Mouse (Mus musculus): ENCODE data around the gene Gak. TPM values are rescaled to one million over a fixed set of nuclear protein-coding genes. Genes with fewer than 3 reads are reported as not detected.
"Not testable (repeated sequence)": the region's sequence is repeated elsewhere in the genome, so short reads cannot be mapped to it uniquely, and the experiment has no call there.

Gak gene
- total RNA-seq, 2 experiments from 2014 or later = 95.7 to 103 TPM

- DNase-seq (ENCODE audit: extremely low spot score in 1 of 2, low spot score in 1 of 2) = no peak
These were observed 27.9 kb upstream of the Gak start for GRCm38 (mm10) chr5:108657406-108657805.

- peak in 1 of 2 experiments; percentile 6 for DNase-seq (ENCODE audit: extremely low spot score in 1 of 2, low spot score in 1 of 2)
These were observed 26.5 kb upstream of the Gak start for GRCm38 (mm10) chr5:108655891-108656650.

DNA sequence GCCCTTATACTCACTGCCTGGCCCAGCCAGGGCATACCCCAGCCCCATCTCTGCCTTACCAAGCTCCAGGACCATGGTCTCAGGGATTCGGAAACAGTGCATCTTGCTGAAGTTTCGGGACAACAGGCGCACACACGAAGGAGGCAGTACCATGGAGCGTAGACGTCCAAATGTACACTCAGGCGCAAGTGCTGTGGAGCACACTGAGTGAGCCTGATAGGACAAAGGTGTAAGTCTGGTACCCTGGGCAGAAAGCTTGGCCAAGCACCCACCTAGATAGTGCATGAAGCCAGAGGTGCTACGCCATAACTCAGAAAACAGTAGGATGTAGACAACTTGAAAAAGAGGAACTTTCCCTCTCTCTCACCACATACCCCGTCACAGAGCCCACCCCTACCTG lies 25.8 kb upstream of the Gak start:
- DNase-seq (ENCODE audit: extremely low spot score in 1 of 2, low spot score in 1 of 2) = no peak

GRCm38 (mm10) chr5:108654444-108654990 lies 25.0 kb upstream of the Gak start:
- no peak for DNase-seq (ENCODE audit: extremely low spot score in 1 of 2, low spot score in 1 of 2)

- DNase-seq (ENCODE audit: extremely low spot score in 1 of 2, low spot score in 1 of 2) = no peak
These were observed 23.8 kb upstream of the Gak start for GRCm38 (mm10) chr5:108653341-108653740.

GRCm38 (mm10) chr5:108651823-108652222 lies 22.3 kb upstream of the Gak start:
- DNase-seq (ENCODE audit: extremely low spot score in 1 of 2, low spot score in 1 of 2) = peak in 1 of 2 experiments; percentile 54

GRCm38 (mm10) chr5:108651136-108651720 lies 21.7 kb upstream of the Gak start:
- no peak for DNase-seq (ENCODE audit: extremely low spot score in 1 of 2, low spot score in 1 of 2)

GRCm38 (mm10) chr5:108650341-108650740 lies 20.8 kb upstream of the Gak start:
- DNase-seq (ENCODE audit: extremely low spot score in 1 of 2, low spot score in 1 of 2) = no peak

DNA sequence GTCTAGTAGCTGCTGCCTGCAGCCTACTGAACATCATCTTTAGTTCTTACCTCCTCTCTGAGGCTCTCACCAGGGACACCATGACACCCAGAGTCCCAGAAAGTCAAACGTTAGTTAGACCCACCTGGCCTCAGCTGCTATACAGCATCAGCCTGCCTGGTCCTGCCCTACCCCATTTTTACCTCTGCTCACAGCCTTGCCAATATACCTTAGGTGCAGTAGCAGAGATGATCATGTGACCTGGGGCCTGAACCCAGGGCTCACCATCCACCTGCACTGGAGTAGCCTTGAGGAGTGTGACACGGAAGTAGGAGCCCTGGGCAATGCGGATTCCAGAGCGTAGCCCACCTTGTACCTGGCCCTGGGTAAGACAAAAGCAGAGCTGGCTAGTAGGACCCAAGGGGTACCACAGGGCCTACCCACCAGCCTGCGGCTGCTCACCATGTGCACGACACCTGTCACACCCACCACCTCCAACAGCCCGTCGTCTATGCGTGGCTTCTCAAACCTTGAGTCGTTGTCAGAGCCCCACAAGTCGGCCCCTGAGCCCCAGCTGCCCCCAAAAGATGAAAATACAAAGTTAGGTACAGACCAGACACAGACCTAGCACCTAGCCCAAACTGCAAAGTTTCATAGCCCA lies 19.5 kb upstream of the Gak start:
- DNase-seq (ENCODE audit: extremely low spot score in 1 of 2, low spot score in 1 of 2) = no peak

GRCm38 (mm10) chr5:108647820-108648465 lies 18.4 kb upstream of the Gak start:
- DNase-seq (ENCODE audit: extremely low spot score in 1 of 2, low spot score in 1 of 2) = no peak

DNA sequence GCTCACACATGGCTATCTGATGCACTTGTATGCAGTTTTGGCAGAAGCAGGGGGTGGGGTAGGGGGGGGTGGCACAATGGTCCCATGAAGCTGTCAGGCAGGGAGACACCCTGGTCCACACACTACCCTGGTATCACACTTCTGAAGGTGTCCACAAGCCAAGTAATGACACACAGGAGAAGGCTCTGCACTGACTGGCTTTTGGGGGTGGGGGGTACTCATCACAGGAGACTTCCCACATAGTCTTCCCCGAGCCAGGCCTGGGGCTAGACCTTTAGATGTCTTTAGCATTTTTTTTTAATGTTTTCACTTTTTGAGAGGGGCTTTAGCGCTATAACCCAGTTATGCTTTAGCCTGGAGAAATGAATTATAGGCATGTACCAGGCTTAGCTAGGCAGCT lies 17.8 kb upstream of the Gak start:
- DNase-seq (ENCODE audit: extremely low spot score in 1 of 2, low spot score in 1 of 2) = no peak

DNA sequence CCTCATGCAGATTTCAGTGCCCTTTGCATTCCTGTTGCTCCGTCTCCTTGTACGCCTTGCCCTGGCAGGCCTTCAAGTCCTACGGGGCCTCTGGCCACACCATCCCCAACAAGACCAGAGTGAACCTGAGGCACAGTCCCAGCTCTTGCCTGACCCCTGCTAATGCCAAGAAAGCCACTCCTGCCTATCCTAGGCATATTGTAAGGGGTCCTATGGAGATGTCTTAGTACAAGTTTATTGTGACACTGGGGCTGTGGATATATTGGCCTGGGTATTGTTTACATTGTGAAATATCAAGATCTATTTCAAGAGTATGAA lies 16.7 kb upstream of the Gak start:
- no peak for DNase-seq (ENCODE audit: extremely low spot score in 1 of 2, low spot score in 1 of 2)

DNA sequence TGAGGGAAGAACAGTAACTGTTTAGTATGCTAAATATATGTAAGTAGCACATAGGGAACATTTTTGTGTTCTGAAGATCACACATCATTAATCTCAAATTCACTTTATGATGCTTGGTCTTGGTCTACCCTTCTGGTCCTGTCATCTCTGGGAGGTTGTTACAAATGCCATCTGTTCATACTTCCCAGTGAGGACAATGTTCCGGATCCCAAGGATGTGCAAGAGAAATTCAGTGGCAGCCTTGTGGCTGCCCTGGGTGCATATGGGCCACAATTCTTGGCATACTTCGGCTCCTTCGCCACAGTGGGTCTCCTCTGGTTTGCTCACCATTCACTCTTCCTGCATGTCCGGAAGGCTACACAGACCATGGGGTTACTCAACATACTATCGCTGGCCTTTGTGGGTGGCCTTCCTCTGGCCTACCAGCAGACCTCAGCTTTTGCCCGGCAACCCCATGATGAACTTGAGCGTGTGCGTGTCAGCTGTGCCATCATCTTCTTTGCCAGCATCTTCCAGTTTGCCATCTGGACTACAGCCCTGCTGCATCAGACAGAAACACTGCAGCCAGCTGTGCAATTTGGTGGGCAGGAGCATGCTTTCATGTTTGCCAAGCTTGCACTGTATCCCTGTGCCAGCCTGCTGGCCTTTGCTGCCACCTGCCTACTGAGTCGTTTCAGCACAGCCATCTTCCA lies 16.2 kb upstream of the Gak start:
- DNase-seq (ENCODE audit: extremely low spot score in 1 of 2, low spot score in 1 of 2) = no peak

GRCm38 (mm10) chr5:108643674-108644073 lies 14.1 kb upstream of the Gak start:
- DNase-seq (ENCODE audit: extremely low spot score in 1 of 2, low spot score in 1 of 2) = no peak

DNA sequence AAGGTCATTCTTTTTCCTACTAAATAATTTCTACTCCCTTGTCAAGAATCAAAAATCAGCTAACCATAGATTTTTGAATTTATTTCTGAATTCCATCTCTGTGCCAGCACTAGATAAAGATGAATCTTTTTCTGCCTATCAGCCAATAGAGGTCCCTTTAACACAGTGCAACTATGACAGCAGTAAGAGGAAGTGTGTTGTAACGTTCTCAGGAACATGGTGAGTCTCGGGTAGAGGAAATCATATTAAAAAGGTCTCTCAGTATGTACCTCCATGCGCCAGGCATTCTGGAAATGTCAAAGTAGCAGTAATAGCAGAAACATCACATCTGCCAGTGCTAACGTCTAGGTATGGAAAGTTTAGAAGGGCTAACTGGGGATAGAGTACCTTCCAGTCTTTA lies 6.6 kb upstream of the Gak start:
- DNase-seq (ENCODE audit: extremely low spot score in 1 of 2, low spot score in 1 of 2) = no peak

DNA sequence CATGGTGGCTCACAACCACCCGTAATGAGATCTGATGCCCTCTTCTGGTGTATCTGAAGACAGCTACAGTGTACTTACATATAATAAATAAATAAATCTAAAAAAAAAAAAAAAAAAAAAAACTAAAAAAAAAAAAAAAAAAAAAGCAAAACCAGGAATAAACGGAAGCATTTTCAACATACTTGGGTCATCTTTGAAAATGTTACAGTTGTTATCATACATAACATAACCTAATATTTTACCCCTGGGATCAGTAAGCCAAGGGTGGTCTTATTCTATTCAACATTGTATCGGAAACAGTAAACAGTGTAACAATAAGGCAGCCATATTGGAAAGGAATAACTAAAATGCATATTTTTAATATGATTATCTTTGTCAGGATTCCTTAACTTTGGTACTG lies 4.5 kb upstream of the Gak start:
- DNase-seq (ENCODE audit: extremely low spot score in 1 of 2, low spot score in 1 of 2) = not testable (repeated sequence)

DNA sequence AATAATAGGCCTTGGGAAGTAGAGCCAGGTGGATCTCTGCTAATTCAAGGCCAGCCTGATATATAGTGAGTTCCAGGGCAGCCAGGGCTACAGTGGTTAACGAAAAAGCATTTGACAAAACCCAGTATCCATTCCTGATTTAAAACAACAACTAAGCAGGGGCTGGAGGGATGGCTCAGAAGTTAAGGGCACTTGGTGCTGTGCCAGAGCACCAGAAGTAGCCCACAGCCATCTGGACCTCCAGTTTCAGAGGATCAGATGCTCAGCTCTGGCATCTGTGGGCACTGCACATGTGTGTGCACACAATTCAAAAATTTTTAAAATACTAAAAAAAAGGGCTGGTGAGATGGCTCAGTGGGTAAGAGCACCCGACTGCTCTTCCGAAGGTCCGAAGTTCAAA lies 4.1 kb upstream of the Gak start:
- DNase-seq (ENCODE audit: extremely low spot score in 1 of 2, low spot score in 1 of 2) = no peak

DNA sequence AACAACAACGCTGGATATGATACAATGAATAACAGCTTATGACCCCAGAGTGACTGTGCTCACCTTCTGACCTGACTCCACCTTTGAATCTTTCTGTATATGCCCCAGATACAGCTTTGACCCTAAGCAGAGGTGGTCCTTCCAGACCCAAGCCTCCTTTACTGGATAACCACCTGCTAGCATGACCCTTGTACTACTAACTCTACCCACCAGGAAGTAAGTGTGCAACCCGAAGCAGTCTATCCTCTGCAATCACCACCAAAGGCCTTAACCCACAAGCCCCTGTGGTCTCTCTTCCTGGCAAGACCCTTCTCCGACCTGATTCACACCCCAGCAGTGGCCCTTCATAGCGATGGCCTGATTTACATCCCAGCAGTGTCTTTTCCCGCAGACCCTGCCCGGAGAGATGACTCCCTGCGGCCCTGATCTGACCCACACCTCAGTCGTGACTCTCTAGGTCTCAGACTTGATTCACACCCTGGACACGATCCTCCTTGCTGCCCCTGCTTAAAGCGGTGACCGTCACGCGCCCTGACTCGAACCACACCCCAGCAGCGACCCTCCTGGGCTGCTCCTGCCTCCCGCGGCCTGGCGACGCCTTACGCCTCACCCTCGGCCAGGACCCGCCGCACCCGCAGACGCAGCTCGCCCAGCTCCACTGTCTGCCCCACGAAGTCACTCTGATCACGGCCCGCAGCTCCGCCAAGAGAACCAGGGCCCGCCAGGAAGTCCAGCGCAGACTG lies 493 bp downstream of the Gak start:
- no peak for DNase-seq (ENCODE audit: extremely low spot score in 1 of 2, low spot score in 1 of 2)

DNA sequence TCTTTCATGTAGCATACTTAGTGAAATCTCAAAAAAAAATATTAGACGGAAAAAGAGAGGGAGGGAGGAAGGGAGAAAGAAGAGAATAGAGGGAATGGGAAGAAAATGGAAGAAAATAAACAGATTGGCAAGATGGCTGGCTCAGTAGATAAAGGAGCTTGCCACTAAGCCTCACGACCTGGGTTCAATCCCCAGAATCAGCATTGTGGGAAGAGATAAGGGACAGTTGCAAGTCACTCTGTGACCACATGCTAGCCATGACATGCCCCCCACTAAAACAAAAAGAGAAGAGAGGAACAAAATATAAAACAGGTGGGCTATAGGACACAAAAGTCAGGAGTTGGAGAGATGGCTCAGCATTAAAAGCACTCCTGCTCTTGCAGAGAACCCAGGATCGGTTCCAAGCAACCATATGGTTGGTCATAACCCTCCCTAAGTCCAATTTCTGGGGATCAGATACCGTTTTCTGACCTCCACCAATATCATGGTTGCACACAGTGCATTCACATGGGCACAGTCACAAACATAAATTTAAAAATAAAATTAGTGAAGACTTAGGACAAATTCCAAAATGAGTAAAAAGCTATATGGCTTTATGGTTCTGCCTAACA lies 3.4 kb downstream of the Gak start:
- DNase-seq (ENCODE audit: extremely low spot score in 1 of 2, low spot score in 1 of 2) = no peak

Data from layer of hippocampus, postnatal 25 days (tissue).